Mouse (Mus musculus) monocyte, adult 5-6 weeks (primary cell): ENCODE measurements around the gene Amph. TPM values are rescaled to one million over a fixed set of nuclear protein-coding genes. Genes with fewer than 3 reads are reported as not detected.

Experiments
- ATAC-seq: fragments of 153-309, 156-312 bp; replicated peaks from 2 replicates; pipeline ENCODE4 v1.8.0; 2017; ENCODE audit warnings: mild to moderate bottlenecking; ENCODE audit not compliant: low TSS enrichment, insufficient number of reproducible peaks, severe bottlenecking, poor library complexity, low FRiP score
- total RNA-seq: library from RNA; stranded (forward); fragments of 200-1000, 200-491, 200-594 nt; gene quantifications from 3 replicates; pipeline ENCODE4 v1.2.3, GENCODE M21; 2017

The Amph gene
- total RNA-seq, 1 experiment from 2014 or later: not detected

DNA sequence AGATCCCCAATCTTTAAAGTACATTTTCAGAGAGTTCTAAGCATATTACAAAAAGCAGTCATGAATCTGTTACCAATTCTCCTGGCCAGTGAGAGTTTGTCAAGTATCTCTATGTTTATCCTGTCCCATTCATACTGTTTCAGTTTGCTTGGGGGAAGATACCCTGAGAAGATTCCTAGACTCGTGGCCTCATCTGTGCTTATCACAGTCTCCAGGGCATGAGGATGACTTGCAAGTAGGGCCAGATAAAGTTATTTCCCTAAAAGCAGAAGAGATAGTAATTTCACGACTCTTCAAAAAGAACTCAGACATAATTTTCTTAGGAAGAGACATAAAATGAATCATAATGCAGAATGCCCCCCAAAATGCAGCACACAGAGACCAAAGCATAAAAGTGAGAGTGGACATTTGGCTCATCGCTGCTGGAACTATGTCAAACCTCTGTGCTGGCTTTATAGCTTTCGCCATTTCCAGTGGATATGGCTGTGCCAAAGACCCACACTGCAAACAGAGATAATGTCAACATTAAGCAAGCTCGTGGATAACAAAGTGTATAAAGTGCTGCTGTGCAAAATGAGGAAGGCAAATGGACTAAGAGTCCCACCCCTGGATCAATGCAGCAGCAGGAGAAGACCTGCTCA lies 179.0 kb downstream of the Amph start:
- ATAC-seq: no peak

DNA sequence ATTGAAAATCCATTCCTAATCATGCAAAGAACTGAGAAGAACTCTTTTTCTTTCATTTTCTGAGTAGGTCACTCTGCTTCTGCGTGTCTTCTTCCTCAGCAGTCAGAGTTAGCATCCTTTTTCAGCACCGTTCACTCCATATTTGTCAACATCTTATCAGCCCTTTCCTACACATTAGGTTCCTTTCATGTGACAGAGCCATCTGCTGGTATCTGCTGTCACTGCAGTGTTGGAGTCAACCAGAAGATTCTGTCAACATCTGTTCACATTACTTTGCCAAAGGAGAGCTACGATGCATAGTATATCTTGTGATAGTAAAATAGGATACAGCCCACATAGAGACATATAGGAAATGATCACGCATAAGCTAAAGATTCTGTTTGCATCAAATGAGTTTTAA lies 185.8 kb downstream of the Amph start:
- ATAC-seq: no peak

DNA sequence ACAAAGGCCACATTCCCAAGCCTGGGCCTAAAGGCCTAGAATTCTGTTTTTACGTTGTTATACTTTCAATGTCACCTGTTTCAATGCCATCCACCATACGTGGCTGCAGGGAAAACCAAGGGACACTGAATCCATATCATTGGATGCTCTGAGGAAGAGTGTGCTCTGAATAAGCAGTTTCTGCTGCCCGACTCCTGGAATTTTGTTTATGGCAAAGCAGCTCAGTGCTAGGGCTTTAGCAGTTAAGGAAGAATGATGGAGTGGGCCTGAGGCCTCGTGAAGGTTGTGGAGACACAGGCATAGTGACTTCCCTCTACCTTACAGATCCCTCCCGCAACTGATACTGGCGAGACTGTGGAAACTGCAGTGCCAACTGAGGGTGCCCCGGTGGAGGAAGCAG lies 189.2 kb downstream of the Amph start:
- ATAC-seq: no peak

DNA sequence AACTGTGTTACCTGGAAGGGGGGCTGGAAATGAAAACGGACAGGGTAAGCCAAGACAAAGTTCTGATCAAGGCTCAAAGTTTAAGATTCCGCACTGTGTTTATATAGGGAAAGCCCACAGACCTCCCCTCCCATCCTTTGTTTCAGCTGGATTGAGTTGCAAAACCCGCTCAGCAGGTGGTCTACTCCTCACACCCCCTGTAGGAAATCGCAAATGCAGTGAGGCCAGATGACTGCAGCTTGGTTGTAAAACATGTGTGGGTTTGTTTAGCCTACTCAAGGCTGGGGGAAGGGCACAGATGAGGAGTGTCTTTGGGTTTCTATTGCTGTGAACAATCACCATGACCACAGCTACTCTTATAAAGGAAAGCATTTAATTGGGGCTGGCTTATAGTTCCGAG lies 189.9 kb downstream of the Amph start:
- ATAC-seq: no peak

DNA sequence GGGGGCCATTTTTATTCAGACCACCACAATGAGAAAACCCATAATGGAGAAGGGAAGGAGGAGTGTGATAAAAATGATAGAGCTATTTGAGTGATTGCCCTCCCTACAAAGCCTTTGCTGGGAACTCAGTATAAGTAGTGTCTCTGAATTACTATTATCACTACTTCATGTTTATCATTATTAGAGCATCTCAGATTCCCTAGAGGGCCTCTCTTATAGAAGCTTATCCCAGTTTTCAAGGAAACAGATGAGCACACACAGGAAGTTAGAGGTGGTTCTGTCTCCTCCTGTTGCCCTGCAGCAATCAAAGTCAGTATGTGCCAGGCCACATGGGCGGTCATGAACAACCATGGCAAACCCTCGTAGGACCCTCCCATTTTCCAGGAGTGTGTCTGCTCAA lies 190.5 kb downstream of the Amph start:
- ATAC-seq: no peak

DNA sequence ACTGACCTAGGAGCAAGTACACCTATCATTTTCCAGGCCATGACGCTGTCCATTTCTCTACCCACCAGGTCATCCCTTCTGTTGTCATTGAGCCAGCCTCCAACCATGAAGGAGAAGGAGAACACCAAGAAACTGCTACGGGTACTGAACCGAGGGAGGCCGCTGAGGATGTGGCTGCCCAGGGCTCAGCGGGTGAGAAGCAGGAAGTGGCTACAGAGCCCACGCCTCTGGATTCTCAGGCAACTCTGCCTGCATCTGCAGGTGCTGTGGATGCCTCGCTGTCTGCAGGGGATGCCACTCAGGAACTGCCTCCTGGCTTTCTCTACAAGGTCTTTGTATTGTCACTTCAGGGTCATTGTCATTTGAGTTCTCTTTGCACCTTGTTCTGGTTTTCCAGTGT lies 191.1 kb downstream of the Amph start:
- ATAC-seq: no peak

DNA sequence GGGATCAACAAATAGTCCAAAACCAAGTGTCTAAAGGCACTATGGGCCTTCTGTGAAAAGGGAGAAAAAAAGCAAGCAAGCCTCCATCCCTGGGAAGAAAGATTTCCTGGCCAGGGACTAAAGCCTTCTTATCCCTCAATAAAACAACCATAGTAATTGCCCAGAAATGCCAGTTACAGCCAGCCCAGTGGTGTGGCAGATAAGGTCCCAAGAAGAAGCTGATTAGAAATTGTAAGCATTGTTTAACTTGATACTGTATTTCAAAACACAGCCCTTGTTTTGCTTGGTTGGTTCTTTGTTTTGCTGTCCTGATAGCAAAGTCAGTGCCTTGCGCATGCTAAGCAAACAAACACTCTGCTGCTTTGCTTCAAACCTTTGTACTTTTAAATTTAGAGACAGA lies 191.8 kb downstream of the Amph start:
- ATAC-seq: no peak

DNA sequence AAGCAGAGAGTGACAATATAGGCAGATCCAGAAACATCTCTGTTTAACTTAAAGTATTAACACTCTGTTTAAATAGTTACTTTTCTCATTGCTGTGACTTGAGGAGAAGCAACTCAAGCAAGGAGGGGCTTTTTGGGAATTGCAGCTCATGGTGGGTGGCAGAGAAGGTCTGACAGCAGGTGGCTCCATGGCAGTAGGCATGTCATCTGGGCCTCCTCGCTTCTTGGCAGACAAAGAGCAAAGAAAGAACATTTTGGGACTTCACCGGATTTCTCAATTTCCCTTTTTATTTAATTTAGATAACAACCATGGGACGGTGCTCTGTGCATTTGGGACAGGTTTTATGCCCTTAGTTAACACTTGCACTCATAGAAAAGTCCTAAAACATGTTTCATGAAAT lies 195.8 kb downstream of the Amph start:
- ATAC-seq: no peak

DNA sequence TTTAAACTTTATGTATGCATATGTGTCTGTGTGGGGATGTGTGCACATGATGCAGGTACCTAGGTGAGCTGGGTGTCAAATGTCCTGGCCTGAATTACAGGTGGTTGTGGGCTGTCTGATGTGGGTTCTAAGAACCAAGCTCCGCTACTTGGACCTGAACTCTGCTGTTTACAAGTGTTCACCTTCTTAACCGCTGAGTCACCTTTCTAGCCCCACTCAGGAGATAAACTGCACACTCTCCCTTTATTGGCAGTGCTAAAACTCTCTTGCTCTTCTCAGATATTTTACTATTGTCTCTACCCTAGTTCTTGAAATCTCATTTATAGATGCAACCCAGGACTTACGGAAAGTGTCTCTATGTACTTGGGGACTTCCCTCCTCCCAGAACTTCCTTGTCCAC lies 199.5 kb downstream of the Amph start:
- no peak for ATAC-seq

DNA sequence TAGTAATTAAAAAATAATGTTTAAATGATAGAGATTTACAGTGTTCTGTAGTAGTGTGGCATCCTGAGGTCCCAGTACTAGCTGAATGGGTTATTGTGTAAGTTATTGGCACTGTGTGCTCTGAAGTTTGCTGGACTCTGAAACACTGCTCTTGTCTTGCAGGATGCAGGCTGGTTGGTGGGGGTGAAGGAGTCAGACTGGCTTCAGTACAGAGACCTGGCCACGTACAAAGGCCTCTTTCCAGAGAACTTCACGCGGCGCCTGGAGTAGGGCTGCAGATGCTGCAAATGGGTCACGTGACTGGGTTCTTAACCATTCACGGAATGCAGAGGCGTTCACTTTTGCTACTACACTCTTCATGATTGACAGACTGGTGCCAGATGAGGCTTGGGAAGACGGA lies 201.6 kb downstream of the Amph start:
- no peak for ATAC-seq

DNA sequence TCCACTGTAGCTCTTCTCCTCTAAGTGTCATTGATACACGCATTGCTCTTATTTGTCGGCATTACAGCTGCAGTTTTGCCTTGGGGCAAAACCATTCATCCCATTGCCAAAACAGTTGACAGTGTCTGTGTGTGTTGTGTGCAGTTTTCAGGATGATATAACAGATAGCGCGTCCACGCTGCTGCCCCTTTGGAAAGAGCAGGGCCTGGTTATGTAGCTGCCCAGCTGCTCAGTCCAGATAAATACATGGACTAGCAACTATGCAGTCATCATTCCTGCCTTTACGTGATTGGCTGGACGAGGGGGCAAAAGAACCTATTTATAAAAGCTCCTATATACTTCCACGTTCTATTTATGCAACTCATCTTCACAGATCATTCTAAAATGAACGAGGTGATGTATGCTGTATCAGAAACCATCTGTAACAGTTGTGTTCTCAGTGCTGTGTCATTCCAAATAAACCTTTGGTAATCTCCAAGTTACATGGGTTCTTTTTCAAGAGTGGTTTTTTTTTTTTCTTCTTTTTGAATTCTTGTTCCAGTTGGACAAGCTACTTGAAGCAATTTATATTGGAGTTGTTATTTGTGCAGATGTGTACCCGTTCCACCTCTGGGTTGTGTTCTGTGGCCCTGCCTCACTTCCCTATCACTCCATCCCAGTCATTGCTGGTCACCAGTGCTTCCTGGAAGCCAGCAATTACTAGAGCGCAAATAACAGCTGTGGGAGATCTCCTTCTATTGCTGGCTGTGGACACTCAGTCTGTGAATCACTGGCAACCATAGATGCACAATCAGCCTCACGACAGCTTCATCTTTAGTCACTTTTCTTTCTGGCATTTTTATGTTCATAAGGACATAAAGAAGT lies 202.7 kb downstream of the Amph start:
- ATAC-seq: no peak

DNA sequence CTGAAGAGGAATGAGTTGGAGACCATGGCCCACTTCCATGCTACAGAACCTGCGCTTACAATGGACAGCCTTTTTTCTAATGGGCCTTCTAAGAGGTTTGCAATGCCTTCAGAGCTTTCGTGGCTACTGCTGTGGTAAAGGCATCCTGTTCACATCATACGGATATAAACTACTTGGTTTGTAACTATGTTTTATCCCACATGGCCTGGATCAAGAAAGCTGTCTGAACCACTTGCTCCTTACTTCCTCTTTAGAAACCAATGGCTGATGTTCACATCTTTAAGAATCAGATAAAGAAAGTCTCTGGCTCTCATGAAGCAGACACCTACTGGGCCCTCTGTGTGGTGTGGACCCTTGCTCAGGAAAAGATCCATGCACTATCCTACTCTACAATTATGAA lies 204.1 kb downstream of the Amph start:
- no peak for ATAC-seq

DNA sequence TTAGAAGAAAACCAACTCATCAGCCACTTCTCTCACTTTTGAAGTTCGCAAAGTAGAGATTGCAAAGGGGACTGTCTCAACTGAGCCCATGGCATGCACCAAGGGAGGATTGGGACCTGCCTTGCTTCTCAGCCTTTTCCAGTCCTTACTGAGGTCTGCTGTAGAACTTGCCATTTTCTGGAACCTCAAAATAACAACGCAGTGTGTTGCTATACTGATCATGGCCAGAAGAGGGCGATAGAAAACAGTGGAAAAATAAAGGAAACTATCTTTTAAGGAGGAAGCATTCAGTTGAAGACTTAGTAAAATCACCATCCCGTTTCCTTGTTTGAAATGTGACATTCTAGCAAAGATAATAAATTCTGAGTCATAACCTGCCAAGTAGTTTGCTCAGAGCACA lies 210.5 kb downstream of the Amph start:
- ATAC-seq: no peak

DNA sequence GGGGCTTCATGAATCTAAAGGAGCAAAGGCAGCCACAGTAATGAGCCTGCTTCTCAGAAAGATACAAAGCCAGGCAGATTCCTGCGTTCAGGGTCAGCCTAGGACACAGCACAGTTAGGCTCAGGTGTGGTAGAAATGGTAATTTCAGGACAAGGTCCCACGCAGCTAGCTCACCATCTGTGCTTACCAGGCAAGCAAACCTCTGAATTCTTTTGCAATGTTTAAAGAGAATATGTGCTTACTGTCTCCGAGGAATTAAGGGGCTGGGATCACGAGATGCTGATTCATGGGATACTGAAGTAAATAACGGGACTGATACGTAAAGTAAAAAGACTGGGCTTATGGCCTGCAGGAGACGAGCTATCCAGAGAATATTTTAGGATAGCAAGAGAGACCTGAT lies 212.6 kb downstream of the Amph start:
- ATAC-seq: no peak

DNA sequence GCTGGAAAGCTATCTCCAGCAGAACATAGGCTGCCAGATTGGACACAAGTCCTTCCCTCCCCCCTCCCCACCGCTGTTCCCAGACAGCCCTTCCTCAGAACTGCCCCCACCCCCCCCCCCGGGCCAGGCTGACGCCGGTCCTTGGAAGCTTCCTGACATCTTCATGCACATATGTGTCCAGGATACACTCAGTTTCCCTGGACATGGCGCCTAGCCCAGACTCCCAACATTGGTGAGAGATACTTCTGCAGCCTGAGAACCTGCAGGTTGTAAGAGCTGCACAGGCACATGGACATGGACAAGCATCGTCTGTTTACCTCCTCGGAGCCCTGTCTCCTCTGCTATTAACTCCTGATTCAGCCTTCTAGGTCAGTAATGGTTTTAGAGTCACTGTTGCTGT lies 213.1 kb downstream of the Amph start:
- ATAC-seq: no peak

DNA sequence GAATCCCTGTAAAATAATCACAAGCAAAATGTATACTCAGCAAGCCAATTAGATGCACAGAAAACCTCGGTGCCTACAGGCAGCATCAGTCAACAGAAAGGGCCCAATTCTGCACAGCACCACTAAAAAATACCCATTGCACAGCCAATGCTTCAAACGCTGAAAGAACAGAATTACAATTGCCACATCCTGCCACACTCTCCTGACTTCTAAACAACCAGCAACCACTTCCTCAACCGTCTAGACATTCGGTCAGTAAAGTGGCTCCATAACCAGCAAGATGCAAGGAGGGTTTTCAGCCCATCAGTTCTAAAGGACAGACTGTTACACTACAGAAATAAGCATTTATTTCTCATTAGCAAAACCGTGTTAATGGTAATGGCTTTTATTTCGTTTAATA lies 214.1 kb downstream of the Amph start:
- no peak for ATAC-seq

DNA sequence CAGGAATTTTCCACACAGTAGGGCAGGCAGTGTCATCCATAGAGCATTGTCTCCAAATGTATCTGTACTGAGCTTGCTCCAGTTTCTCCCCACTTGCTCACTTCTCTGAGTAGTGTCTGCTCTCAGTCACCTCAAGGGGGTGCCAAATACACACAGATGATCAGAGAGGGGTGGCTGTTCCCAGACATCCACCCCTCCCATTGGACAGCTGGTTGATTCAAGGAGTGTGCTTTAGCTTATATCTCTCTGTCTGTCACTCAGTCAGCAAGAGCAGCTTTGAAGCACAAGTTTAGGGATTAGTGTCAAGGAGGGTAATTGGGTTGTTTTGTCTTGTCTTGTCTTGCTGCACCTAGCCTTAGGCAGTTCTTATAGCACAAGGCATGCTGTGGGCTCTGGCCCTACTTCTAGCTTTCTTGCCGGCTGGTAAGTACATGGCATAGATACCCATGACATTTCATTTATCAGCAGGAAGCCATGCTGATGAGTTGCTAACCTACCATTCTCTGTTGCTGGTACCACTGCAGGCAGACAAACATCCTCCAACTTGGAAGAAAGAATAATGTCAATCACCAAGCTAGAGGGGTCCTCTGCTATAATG lies 229.8 kb downstream of the Amph start:
- 0 out of 2 replicates have a peak, but pooled peaks have one; percentile 53 for ATAC-seq

DNA sequence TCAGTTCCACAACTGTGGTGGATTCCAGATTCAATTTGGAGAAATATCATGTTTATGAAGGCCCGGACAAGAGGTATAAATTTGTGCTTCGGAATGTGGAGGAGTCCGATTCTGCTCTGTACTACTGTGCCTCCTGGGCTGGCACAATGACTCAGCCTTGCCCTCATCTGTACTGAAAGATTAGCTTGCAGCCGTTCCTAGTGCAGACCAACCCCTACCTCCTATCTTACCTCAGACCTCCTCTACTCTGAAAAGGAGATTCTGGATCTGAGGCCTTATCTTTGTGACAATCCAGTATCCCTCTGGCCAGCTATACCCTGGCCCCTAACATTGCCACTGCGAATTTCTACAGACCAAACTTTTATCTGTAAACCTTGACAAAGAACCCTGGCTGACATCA lies 230.3 kb downstream of the Amph start:
- no peak for ATAC-seq

DNA sequence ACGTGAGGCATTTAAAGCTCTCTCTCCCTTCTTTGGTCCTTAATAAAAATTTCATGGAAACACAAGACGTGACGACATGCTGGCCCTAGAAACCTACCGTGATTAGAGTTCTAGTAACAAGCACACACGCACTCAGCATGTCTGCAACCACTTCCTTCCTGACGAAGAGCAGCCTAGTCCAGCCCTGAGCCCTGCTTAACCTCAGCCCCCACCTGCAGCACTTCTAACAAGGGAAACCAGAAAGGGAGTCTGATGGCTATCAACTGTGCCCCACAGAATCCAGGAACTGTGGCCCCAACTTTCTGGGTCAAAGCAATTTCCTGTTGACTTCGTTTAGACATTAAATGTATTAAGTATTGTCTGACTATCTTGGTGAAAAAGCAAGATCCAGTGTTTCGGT lies 234.3 kb downstream of the Amph start:
- peak; percentile 61; the same call in 1 of the 2 replicates for ATAC-seq

DNA sequence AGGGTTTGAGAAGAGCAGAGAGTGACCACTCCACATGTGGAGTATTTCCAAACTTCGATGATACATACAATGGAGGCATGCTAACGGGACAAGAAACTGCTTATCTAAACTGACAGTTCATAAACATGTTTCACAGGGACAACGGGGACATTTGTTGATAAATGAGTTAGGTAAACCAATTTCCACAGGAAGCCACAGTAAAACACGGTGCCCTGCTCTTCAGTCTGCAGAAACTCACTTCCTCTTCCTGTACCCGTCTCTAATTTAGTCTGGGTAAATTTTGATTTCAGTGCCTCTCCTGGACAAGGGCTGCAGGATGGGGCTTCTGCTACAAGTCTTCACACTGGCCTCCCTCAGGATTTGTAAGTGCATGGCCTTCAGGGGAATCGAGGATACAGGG lies 242.0 kb downstream of the Amph start:
- no peak for ATAC-seq
